Mouse (Mus musculus): ENCODE results near the gene Ces2a.
A peak's percentile ranks its signal among the peaks of the same experiment; 100 is the strongest.

Gene Ces2a

DNA sequence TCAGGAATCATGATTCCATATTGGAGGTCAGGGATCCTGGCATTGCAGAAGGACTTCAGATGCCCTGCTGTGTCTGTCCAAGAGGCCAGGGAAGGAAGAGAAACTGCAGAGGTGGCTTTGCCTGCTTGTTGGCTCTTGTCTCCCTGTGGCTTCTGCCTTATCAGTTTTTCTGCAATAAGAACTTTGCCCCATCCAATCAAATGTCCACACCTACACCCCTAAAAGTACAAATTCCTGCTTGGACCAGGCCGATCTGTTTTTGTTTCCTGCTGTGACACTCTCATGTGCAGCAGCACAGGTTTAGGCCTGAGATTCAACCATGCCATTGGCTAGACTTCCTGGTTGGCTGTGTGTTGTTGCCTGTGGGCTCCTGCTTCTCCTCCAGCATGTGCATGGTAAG lies at the start of gene Ces2a:
Ces2a (plus strand) TSS at position 251 of the 400 bp plus-strand sequence.
- DNase-seq (ENCODE audit: low read depth, low spot score), result no peak

DNA sequence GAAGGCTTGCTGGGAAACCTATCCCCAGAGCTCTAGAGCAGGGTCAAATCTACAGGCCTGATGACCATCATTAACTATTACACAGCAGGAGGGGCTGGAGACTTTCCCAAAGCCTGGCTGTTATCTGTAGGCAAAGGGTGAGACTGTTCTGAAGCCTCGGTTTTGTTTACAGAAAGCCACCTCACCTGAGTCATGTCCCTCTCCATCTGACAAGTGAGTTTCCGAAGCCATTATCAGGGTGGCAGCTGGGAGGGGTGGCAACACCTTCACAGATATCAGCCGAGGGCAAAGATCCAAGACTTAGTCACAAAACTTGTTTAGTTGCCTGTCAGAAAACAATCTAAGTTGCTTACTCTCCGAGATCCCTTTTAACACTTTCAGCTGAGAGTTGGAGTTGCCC lies 45.4 kb upstream of the Ces2a start:
- no peak for DNase-seq (ENCODE audit: low read depth, low spot score)

DNA sequence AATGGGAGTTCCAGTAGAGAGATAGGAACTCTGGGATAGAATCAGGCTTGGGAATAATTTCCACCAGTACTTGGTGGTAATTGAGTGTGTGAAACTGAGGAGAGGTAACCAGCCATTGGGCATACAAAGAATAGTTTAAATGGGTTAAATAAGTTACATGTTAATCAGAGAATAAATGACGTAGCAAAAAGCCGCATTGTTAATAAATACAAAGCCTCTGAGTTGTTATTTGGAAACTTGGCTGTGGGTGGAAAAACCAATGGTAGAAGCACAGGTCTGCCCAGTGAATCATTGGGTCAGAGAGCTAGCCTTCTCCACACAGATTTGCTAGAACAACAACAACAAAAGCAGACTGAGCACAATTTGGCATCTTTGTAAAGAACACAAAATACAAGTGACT lies 35.2 kb upstream of the Ces2a start:
- no peak for DNase-seq (ENCODE audit: low read depth, low spot score)

- no peak for DNase-seq (ENCODE audit: low read depth, low spot score)
Observed at GRCm38 (mm10) chr8:104701900-104702299, 31.9 kb upstream of the Ces2a start.

DNA sequence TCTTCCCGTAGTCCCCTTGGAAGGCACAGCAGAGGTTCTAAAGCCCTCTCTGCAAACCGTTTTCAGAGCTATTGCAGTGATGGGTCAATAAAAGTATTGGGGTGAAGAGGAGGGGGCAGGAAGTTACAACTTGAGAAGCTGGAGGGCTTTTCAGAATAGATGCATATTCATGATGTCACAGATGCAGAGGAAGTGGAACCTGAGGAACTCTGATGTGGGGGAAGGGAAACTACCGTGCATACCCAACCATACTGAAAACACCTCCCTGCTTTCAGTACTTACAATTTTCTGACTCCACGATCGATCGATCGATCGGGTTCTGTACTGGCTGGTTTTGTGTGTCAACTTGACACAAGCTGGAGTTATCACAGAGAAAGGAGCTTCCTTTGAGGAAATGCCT lies 12.6 kb upstream of the Ces2a start:
- no peak for DNase-seq (ENCODE audit: low read depth, low spot score)

- DNase-seq (ENCODE audit: low read depth, low spot score), result no peak
Observed at GRCm38 (mm10) chr8:104731451-104731850, 2.4 kb upstream of the Ces2a start.

DNA sequence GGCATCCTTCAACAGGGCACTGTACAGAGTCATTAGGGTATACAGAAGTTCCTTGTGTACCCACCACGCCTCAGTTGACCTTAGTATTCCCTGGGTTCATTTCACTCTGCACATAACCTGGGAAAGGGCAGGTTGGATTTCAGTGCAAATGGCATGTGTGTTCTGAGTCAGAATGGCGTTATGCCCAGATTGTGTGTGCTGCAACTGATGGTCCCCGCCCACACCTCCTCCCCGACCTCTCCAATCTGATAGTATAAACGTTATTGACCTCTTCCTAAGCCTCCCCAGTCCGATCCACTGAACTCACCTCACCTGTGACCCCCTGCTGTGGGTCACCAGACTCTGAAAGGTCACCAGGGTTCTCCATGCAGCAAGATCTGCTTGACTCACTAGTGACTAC lies 1.8 kb upstream of the Ces2a start:
- peak; percentile 78 for DNase-seq (ENCODE audit: low read depth, low spot score)

GRCm38 (mm10) chr8:104742039-104742438 lies 8.2 kb downstream of the Ces2a start:
- DNase-seq (ENCODE audit: low read depth, low spot score), result peak; percentile 40

- DNase-seq (ENCODE audit: low read depth, low spot score), result peak; percentile 15
Observed at GRCm38 (mm10) chr8:104743410-104743809, 9.6 kb downstream of the Ces2a start.

GRCm38 (mm10) chr8:104752818-104753217 lies 19.0 kb downstream of the Ces2a start:
- no peak for DNase-seq (ENCODE audit: low read depth, low spot score)

DNA sequence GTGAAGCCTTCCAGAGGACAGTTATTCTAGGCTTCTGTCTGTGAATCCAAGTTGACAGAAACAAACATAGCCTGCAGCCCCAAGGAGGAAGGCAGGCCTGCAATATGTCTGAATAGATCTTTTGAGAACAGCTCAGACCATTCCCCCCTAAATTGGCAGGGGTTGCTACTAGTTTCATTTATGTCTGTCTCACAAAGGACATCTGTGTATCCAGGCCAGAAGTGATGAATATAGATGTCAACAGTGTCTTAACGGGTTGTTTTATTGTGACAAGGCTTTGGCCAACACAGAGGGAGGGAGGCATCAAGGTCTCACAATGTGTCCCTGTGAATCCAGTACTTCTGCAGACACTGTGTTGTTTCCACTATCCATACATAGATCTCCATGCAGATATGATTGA lies 23.8 kb downstream of the Ces2a start:
- no peak for DNase-seq (ENCODE audit: low read depth, low spot score)

DNA sequence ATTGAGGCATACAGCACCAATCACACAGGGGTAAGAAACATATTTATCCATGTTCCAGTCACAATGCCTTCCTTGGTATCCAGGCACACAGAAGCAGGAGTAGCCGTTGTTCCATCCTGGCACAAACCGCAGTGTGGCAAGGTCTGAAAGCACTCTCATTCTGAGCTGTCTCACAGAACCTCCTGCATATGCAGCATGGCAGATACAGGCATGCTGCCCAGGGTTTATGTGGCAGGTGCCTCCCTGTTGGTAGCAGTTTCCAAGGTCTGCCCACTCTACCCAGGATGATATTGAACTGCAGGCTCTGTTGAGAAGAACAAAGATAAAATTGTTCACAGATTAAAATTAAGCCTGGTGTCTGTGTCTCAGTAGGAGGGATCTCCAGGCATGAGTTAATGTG lies 24.4 kb downstream of the Ces2a start:
- DNase-seq (ENCODE audit: low read depth, low spot score), result no peak

GRCm38 (mm10) chr8:104761126-104761525 lies 27.3 kb downstream of the Ces2a start:
- DNase-seq (ENCODE audit: low read depth, low spot score), result no peak

- DNase-seq (ENCODE audit: low read depth, low spot score), result no peak
Observed at GRCm38 (mm10) chr8:104766485-104766884, 32.7 kb downstream of the Ces2a start.

- no peak for DNase-seq (ENCODE audit: low read depth, low spot score)
Observed at GRCm38 (mm10) chr8:104770365-104770764, 36.6 kb downstream of the Ces2a start.

DNA sequence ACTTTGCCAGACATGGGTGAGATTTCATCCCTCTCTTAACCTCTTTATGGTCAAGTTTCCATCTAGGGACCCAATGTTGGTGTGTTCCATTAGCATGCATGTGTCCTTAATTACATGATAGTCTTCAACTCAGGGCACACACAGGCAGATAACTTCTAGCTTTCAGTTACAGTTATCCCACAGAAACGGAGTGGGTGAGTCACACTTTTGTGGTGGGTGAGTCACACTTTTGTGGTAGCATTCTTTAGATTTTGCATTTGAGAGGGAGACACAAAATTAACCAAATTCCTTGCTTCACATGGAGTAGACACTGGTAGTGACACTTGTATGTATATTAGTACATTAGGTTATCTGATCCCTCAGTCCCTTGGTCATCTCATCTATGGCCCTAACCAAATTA lies 53.2 kb downstream of the Ces2a start:
- peak; percentile 96 for DNase-seq (ENCODE audit: low read depth, low spot score)

GRCm38 (mm10) chr8:104788929-104789328 lies 55.1 kb downstream of the Ces2a start:
- no peak for DNase-seq (ENCODE audit: low read depth, low spot score)

DNA sequence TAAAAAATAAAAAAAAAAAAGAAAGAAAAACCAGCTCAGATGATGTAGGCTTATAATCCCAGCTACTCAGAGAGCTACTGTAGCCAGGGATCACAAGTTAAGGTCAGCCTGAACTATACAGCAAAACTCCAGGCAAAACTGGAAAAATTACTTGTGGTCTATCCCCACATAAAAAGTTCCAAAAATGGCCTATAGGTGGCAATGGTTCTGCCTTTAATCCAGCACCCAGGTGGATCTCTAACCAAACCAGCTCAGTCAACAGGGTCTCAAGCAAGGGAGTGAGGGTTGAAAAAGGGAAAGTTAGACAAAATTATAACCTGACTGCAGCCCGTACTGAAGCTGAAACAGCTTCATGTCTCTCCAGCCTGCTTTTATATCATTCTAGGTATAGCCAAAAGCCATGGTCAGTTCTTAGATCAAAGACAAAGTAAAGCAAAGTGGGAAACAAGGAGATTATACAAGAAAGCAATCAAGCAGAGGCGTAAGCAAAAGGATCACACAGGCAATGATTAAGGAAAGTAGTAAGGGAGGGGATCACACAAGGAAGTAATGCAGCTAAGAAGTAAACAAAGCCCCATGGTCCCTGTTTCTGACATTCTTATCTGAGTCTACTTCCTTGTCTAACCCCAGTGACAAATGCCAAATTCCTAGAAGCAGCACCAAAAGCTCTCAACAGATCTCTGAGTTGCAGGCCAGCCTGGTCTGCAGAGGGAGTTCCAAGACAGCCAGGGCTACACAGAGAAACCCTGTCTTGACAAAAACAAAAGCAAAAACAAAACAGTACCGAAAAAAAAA lies 56.3 kb downstream of the Ces2a start:
- DNase-seq (ENCODE audit: low read depth, low spot score), result peak; percentile 47
